Mouse (Mus musculus): Measurements from ENCODE around the gene Pkd1l1. TPM values are rescaled to one million over a fixed set of nuclear protein-coding genes. Genes with fewer than 3 reads are reported as not detected.

Pkd1l1 gene
- polyA plus RNA-seq, 1 experiment: 0.19 TPM

GRCm38 (mm10) chr11:8955678-8956077, 17.4 kb downstream of the Pkd1l1 start:
- Histone ChIP-seq H3K4me1 (ENCODE audit: control insufficient read depth) (peaks cover 3% of the 10 kb centered on the region; the same call in 1 of the 2 replicates), H3K36me3 (ENCODE audit: control insufficient read depth) (no peaks in the 10 kb centered on the region), H3K9me3 (ENCODE audit: control insufficient read depth, low read length) (no peaks in the 10 kb centered on the region), H3K4me3 (replicated peaks) (no peak overlapping the region), H3K27me3 (ENCODE audit: control insufficient read depth) (no peaks in the 10 kb centered on the region)
- TF ChIP-seq TAL1 (IDR thresholded peaks at IDR 0.05; ENCODE audit: low read length) (no peak), GATA1 (IDR thresholded peaks at IDR 0.05; ENCODE audit: low read length) (no peak)

GRCm38 (mm10) chr11:8949765-8950430, 23.2 kb downstream of the Pkd1l1 start:
- Histone ChIP-seq H3K4me3 (replicated peaks) (no peak overlapping the region), H3K27me3 (ENCODE audit: control insufficient read depth) (no peaks in the 10 kb centered on the region), H3K4me1 (ENCODE audit: control insufficient read depth) (peaks cover 11% of the 10 kb centered on the region), H3K9me3 (ENCODE audit: control insufficient read depth, low read length) (no peaks in the 10 kb centered on the region), H3K36me3 (ENCODE audit: control insufficient read depth) (no peaks in the 10 kb centered on the region)
- TF ChIP-seq TAL1 (IDR thresholded peaks at IDR 0.05; ENCODE audit: low read length) (no peak), GATA1 (IDR thresholded peaks at IDR 0.05; ENCODE audit: low read length) (no peak)

- H3K4me1 ChIP-seq (ENCODE audit: control insufficient read depth): peaks cover 21% of the 10 kb centered on the region
- no peaks in the 10 kb centered on the region for H3K9me3 ChIP-seq (ENCODE audit: control insufficient read depth, low read length)
- TF ChIP-seq TAL1 (IDR thresholded peaks at IDR 0.05; ENCODE audit: low read length) (no peak), GATA1 (IDR thresholded peaks at IDR 0.05; ENCODE audit: low read length) (no peak)
- H3K36me3 ChIP-seq (ENCODE audit: control insufficient read depth): no peaks in the 10 kb centered on the region
- no peaks in the 10 kb centered on the region for H3K27me3 ChIP-seq (ENCODE audit: control insufficient read depth)
- no peak overlapping the region for H3K4me3 ChIP-seq (replicated peaks)
Observed at GRCm38 (mm10) chr11:8948871-8949270, 24.2 kb downstream of the Pkd1l1 start.

- Histone ChIP-seq H3K9me3 (ENCODE audit: control insufficient read depth, low read length) (no peaks in the 10 kb centered on the region), H3K27me3 (ENCODE audit: control insufficient read depth) (no peaks in the 10 kb centered on the region), H3K4me1 (ENCODE audit: control insufficient read depth) (peaks cover 29% of the 10 kb centered on the region), H3K36me3 (ENCODE audit: control insufficient read depth) (no peaks in the 10 kb centered on the region), H3K4me3 (replicated peaks) (no peak overlapping the region)
- TF ChIP-seq TAL1 (IDR thresholded peaks at IDR 0.05; ENCODE audit: low read length) (0 out of 3 replicates have a peak, but pooled peaks have one; percentile 20), GATA1 (IDR thresholded peaks at IDR 0.05; ENCODE audit: low read length) (no peak)
Observed at GRCm38 (mm10) chr11:8944114-8944513, 29.0 kb downstream of the Pkd1l1 start.

- TF ChIP-seq GATA1 (IDR thresholded peaks at IDR 0.05; ENCODE audit: low read length): no peak
- no peak for TF ChIP-seq TAL1 (IDR thresholded peaks at IDR 0.05; ENCODE audit: low read length)
- Histone ChIP-seq H3K4me3 (replicated peaks) (no peak overlapping the region), H3K4me1 (ENCODE audit: control insufficient read depth) (peaks cover 26% of the 10 kb centered on the region), H3K27me3 (ENCODE audit: control insufficient read depth) (no peaks in the 10 kb centered on the region), H3K36me3 (ENCODE audit: control insufficient read depth) (no peaks in the 10 kb centered on the region), H3K9me3 (ENCODE audit: control insufficient read depth, low read length) (no peaks in the 10 kb centered on the region)
Observed at GRCm38 (mm10) chr11:8942446-8942845, 30.6 kb downstream of the Pkd1l1 start.

GRCm38 (mm10) chr11:8936431-8937110, 36.5 kb downstream of the Pkd1l1 start:
- Histone ChIP-seq H3K36me3 (ENCODE audit: control insufficient read depth) (no peaks in the 10 kb centered on the region), H3K9me3 (ENCODE audit: control insufficient read depth, low read length) (no peaks in the 10 kb centered on the region), H3K27me3 (ENCODE audit: control insufficient read depth) (no peaks in the 10 kb centered on the region), H3K4me3 (replicated peaks) (no peak overlapping the region), H3K4me1 (ENCODE audit: control insufficient read depth) (no peaks in the 10 kb centered on the region)
- TF ChIP-seq GATA1 (IDR thresholded peaks at IDR 0.05; ENCODE audit: low read length) (no peak), TAL1 (IDR thresholded peaks at IDR 0.05; ENCODE audit: low read length) (no peak)

GRCm38 (mm10) chr11:8916081-8916671, 56.9 kb downstream of the Pkd1l1 start:
- Histone ChIP-seq H3K9me3 (ENCODE audit: control insufficient read depth, low read length) (no peaks in the 10 kb centered on the region), H3K27me3 (ENCODE audit: control insufficient read depth) (no peaks in the 10 kb centered on the region), H3K36me3 (ENCODE audit: control insufficient read depth) (no peaks in the 10 kb centered on the region), H3K4me3 (replicated peaks) (no peak overlapping the region), H3K4me1 (ENCODE audit: control insufficient read depth) (no peaks in the 10 kb centered on the region)
- TF ChIP-seq GATA1 (IDR thresholded peaks at IDR 0.05; ENCODE audit: low read length) (no peak), TAL1 (IDR thresholded peaks at IDR 0.05; ENCODE audit: low read length) (no peak)

- H3K27me3 ChIP-seq (ENCODE audit: control insufficient read depth): no peaks in the 10 kb centered on the region
- TF ChIP-seq GATA1 (IDR thresholded peaks at IDR 0.05; ENCODE audit: low read length): no peak
- TF ChIP-seq TAL1 (IDR thresholded peaks at IDR 0.05; ENCODE audit: low read length): no peak
- H3K36me3 ChIP-seq (ENCODE audit: control insufficient read depth): no peaks in the 10 kb centered on the region
- H3K4me3 ChIP-seq (replicated peaks): no peak overlapping the region
- no peaks in the 10 kb centered on the region for H3K4me1 ChIP-seq (ENCODE audit: control insufficient read depth)
- no peaks in the 10 kb centered on the region for H3K9me3 ChIP-seq (ENCODE audit: control insufficient read depth, low read length)
Observed at GRCm38 (mm10) chr11:8882793-8883192, 90.3 kb downstream of the Pkd1l1 start.

- no peaks in the 10 kb centered on the region for H3K9me3 ChIP-seq (ENCODE audit: control insufficient read depth, low read length)
- TF ChIP-seq TAL1 (IDR thresholded peaks at IDR 0.05; ENCODE audit: low read length): no peak
- TF ChIP-seq GATA1 (IDR thresholded peaks at IDR 0.05; ENCODE audit: low read length): no peak
Observed at GRCm38 (mm10) chr11:8881521-8881920, 91.5 kb downstream of the Pkd1l1 start.

More at GRCm38 (mm10) chr11:8881521-8881920, 91.5 kb downstream of the Pkd1l1 start:
- no peaks in the 10 kb centered on the region for H3K4me1 ChIP-seq (ENCODE audit: control insufficient read depth)
- H3K36me3 ChIP-seq (ENCODE audit: control insufficient read depth): no peaks in the 10 kb centered on the region
- no peak overlapping the region for H3K4me3 ChIP-seq (replicated peaks)
- no peaks in the 10 kb centered on the region for H3K27me3 ChIP-seq (ENCODE audit: control insufficient read depth)
